Mouse (Mus musculus) fat pad, adult 2 months (tissue): ENCODE measurements around the gene Lpcat1.

ENCODE experiments used
- DNase-seq: peaks from one replicate; pipeline ENCODE4 v3.0.0-alpha.2; 2011; ENCODE audit warnings: low read depth, low spot score; ENCODE audit errors: extremely low read depth

Gene Lpcat1

DNA sequence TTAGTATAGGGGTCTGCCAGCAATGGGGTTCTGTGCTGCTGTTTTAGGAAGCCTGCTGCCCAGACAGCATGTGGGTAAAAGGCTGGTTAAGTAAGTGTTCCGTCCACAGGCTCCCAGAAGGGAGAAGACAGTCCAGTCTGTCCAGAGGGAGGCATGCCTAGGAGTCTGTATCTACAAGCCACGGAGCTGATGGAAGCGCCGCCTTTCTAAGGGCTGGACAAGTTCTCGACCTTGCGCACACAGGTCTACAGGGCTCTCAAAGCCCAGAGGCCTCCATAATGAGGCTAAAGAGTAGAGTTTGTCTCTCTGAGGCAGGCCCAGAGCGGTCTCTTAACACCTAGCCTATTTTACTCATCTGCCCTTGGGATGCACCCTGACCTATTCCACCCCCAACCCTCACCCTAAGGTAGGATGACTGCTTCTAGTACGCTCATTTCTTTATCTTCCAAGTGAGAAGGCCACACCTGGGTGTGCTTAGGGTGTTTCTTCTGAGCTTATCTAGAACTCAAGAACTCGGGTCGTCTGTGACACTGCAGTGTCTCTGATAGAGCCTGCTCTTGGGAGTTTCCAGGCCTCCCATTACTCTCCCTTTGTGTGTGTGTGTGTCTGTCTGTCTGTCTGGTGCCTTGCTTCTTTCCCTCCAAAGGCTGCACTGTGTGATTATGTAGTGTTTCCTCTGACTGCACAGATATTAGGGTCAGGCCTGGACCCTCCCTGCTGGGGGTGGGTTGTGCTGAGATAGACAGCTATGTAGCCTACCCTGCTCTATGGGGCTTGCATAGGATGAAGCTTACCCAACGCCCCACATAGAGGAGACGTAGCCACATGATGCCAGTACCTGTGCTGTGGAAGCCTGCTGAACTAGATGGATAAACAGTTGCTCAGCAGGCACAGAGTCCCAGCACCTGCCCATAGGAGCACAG lies 8.3 kb downstream of the Lpcat1 start:
- no peak for DNase-seq

DNA sequence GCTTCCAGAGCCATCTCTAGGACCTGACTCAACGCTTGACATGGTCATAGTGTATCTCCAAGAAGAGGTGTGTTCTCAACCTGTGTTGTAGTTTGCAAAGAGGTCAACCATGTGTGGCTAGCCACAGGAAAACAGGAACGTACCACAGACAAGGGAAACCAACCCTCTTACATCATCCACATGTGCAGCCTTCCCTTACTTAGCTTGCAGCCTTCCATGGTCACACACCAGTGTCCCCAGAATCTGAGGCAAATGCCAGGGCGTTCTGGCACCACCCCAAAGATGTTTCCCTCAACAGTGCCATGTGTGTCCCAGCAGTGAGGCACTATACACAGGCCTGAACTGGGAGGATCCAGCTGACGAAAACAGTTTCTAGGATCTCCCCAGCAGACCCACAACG lies 9.3 kb downstream of the Lpcat1 start:
- no peak for DNase-seq

DNA sequence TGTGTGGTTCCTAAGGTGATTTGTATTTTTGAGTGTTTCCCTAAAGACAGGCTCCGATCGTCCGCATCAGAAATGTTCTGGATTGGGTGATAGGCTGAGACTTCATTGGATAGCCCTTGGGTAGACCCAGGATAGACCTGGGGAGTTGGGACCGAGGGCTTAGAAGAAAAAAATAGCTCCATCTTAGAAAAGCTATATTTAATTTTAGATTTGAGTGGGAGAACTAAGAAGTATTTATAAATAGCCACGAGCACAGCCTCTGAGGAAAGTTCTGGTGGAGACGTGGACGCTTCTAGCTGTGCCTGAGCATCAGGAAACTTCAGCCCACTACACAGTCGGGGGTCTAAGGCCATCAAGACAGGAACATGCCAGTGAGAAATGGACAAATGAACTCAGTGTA lies 9.8 kb downstream of the Lpcat1 start:
- no peak for DNase-seq

DNA sequence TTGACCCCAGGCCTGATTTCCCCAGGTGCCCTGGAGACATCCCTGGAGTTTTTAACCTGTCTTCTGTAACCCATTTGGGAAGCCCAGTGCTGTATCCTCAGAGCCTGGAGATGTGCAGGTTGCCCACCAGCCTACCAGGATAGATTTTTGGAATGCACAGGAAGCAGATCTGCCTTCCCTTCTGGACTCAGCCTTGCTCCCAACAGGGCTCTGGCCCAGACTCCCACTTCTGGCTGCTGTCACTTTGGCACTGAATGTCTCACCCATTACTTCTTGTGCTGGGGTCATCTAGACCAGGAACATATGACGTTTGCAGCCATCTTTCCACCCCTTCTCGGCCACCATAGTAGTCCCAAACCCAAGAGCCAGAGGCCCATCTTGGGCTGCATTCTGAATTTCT lies 10.8 kb downstream of the Lpcat1 start:
- DNase-seq, result no peak

DNA sequence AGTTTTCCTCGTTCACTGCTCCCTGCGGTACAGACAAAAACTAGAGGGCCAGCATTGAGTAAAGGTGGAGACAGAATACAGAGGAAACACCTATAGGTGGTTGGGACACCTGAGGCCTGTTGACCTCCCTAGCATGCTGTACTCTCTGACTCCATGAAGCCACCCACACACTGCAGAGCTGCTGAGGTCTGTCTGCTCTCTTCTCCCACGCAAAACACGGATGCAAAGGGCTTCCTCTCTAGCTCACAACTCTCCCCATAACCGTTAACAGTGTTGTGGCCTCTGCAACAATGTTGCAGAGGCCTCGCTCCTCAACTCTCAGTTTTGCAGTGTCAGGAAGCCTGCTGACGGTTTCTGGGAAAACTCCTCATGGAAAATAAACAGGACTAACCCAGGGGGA lies 15.5 kb downstream of the Lpcat1 start:
- DNase-seq, result no peak

DNA sequence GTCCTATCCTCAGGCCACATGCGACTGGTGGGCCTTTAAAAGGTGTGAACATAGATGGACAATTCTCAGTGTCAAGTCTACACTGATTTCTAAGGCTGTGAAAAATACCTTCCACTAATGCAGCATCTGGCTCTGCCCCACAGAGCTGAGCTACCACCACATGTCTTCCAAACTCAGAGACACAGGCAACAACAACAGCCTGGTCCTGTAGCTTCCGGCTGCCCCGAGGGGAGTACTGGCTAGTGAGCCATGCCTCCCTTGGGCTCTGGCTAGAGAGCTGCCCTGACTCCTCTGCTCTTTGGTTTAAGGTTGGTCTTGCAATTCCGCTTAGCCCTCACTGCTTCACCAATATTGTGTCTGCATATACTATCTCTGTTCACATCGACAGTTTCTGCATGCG lies 16.3 kb downstream of the Lpcat1 start:
- DNase-seq, result no peak

DNA sequence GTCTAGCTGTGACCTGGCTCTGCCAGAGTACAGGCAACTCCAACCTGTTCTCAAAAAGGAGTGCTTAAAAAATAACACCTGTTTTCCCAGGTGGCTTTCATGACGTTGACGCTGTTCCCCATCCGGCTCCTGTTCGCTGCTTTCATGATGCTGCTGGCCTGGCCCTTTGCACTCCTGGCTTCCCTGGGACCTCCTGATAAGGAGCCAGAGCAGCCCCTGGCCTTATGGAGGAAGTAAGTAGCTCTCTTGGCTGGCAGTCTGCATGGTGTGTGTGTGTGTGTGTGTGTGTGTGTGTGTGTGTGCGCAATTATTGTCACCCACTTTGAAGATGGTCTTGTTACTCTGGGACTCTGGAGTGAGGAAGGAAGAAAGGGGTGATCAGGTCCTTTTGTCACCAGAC lies 17.2 kb downstream of the Lpcat1 start:
- no peak for DNase-seq

DNA sequence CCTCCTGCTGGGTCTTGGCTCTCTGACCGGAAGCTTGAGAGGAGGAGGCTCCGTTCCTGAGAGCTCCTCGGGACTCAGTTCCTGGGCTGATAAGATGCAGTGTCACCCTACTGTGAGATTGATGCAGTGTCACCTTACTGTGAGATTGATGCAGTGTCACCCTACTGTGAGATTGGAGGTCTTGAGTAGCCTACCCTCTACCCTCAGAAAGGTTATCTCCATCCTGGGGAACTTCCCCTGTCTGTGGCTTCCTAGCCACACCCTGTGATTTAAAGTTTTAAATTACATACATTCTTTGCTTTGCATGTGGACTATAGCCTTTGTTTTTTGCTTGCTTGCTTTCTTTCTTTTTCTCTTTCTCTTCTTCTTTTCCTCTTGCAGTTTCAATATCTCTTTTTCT lies 21.1 kb downstream of the Lpcat1 start:
- no peak for DNase-seq

DNA sequence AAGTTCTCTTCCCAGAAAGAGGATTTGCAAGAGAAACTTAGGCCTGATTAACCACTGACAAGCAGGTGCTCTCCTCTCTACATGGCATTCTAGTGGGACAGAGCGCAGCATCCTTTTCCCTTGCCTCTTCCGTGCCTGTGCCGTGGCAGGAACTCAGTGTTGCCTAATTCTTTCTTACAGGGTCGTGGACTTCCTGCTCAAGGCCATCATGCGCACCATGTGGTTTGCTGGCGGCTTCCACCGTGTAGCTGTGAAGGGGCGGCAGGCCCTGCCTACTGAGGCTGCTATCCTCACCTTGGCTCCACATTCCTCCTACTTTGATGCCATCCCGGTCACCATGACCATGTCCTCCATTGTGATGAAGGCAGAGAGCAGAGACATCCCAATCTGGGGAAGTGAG lies 21.7 kb downstream of the Lpcat1 start:
- no peak for DNase-seq

DNA sequence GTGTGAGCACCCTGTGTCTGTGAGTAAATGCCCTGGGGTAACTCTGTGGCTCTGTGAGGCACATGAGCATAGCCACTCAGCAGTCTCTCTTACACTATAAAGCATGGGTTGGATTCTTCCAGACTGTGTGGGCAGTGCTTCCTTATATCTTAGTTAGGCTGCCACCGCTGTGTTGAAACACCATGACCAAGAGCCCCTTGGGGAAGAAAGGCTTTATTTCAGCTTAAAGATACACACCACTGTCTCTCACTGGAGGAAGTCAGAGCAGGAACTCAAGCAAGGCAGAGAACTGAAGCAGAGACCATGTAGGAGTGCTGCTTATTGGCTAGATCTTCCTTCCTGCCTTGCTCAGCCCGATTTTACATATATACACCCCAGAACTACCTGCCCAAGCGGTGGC lies 23.0 kb downstream of the Lpcat1 start:
- peak; percentile 28 for DNase-seq

DNA sequence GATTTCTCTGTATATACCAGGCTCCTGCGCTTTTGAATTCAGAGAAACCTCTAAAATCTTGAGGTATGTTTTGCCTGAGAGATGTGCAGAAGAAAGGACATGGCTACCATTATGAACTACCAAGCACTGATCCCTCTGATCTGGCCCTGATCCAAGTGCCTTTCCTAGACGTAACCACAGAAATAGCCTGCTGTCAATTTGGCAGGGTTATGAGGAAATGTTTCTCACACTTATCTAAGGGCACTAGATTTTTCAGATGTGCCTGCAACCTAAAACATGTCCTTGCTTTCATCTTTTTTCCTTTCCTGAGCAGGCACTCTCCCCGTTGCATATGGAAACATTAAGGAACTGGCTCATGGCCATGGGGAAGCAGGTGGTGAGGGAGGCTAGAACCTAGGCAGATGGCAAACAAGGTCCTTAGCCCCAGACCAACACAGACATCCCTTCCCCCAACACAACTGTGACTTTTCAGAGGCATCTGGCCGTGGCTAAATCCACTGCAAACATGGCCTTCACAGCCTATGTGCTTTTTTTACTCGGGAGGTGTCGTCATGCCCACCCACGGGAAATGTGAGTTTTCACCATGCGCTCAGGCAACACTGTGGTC lies 23.7 kb downstream of the Lpcat1 start:
- DNase-seq, result no peak

DNA sequence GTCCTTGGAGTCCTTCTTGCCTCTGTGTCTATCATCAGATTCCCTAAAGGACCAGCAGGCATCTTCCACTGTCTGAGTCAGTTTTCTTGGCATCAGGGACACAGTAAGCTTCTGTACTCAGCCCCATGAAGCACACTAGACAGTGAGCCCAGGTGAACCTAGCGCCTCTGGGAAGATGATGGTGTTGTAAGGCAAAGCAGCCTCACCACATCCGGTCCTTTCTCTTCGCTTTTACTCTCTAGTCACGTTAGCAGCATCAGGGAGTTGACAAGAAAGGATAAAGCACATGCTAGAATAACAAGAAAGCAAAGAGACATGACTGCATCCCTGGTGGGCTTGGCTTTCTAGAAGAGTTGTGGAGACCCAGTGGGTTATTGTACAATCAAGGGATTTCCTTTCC lies 26.2 kb downstream of the Lpcat1 start:
- DNase-seq, result no peak

DNA sequence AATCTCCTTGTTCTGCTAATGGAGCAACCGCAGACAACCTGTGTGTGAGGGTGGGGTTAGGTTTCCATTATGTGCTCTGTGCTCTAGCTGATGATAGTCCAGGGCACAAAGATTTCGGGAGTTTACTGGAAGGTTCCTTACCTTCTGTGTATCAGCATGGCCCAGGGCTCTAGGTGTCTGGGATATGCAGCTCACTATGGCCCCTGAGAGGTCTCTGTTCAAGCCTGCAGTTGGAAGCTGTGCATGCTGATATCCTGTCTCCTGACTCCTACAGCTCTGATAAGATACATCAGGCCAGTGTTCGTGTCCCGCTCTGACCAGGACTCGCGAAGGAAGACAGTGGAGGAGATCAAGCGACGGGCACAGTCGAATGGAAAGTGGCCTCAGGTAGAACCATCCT lies 27.5 kb downstream of the Lpcat1 start:
- DNase-seq, result no peak

DNA sequence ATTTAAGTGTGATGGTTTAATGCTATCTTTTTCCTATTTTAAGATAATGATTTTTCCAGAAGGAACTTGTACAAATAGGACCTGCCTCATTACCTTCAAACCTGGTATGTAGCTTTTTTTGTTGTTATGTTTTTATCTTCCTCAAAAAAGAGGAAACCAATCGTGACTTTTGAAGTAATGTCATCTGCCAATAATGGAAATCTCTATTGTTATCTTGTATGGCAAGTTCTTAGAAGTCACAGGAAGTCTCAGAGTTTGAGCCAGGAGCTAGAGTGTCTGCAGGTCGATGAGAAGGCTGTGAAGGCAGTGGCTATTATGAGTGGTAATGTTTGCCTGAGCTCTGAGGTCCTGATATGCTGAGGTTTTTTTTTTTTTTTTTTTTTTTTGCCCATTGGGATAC lies 29.1 kb downstream of the Lpcat1 start:
- DNase-seq, result no peak

DNA sequence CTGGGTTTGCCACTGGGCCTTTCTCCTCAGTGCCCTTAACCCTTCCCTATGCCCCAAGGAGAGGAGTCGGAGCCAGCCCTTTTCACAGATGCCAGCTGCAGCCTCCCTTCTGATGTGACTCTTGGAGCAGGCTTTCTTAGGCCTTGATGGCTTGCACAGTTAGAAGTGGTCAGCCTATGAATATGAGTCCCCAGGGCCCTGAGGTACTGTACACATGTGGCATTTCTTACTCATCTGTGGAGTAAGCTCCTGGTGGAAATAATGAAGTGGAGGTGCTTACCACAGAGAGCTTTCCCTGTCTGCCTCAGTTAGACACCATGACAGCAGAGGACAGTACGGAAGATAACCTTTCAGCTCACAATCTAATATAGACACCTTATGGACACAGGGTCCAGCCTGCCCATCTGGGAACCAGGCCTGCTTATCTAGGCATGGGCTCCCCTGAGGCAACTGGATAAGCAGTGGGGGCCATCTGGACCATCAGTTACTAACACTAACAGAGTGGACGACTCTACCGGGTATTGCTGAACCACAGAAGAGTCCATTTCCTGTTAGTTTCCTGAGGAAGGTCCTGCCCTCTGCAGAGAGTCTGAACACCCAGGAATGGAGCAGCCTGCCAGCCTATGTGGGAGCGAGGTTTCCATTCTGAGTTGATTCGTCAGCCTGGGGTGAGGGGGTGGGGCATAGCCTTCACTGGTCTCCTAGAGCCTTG lies 33.1 kb downstream of the Lpcat1 start:
- no peak for DNase-seq

DNA sequence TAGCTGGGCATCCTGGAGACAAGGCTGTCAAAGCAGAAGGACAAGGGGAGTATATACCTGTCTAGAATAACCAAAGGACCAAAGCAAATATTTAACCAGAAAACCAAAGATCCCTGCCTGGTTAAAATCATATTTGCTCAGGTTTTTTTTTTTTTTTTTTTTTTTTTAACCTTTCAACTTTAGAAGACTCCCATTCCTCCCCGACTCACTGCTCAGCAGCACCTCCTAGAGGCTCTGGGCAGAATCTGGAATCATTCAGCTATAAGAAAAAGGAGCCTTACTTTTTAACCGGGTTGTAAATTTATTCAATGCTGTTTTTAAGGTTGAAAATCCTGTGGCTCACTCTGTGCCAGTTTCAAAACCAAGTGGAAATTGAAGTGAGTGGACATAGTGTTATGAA lies 35.7 kb downstream of the Lpcat1 start:
- DNase-seq, result no peak

DNA sequence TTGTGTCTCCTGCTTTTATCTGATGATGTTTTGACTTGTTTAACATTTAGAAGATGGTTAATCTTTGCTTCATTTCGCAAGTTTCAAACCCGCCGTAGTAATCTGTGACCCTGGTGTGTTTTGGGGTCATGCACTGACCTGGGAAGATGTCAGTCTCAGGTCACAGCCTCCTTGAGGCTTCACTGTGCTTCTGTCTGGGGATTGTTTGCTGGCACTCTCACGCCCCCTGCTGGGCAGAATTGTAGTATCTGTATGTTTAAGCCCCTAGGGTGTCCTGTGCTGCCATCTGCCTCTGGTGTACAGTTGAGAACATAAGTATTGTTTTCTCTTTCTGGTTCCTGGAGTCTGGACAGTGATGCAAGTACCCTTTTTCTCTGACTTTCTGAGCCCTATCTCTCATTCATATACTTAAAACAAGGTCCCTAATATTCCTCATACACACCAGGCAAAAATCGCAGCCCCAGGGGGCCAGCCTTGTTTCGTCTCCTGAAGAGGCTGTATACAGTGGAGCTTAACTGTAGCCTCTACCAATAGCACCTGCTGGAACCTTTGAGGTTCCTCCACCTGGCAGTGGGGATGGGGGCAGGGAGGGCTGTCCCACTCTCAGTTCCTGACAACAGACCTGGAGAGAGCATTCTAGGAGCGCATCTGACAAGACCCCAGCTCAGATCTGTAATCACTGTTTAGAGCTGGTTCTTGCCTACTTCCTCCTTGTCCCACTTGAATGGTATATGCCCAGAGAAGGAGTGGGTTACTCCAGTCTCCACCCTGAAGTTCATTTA lies 38.9 kb downstream of the Lpcat1 start:
- DNase-seq, result no peak

DNA sequence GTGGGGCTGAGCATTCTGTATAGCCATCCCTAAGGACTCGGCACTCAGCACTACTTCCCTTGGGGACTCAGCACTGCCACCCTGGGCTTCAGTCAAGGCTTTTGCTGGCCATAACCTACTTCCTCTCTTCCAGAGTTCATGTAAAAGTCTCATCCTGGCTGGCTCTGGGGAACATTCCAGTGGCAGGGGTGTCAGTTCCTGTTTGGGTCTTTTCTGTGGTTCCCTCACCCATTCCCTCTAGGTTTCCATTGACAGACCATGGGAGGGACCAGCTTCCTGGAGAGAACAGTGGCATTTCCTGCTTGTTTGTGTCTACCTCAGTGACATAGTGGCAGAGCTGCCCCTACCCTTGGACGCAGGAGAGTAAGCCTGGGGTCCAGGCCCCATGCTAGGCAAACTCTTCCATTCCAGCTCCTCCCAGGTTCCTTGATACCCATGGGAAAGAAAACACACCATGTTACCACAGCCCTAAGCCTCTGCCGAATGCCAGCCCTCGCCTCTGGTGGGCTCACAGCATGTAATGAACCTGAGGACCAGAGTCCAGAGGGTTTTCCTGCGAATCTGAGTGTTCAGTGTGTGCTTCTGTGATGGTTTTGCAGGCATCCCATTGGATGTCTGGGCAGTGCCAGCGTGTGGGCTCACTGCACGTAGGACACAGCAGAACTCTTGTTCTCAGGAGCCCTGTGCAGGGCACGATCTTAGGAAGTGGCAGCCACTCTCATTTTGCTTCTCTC lies 42.0 kb downstream of the Lpcat1 start:
- no peak for DNase-seq

DNA sequence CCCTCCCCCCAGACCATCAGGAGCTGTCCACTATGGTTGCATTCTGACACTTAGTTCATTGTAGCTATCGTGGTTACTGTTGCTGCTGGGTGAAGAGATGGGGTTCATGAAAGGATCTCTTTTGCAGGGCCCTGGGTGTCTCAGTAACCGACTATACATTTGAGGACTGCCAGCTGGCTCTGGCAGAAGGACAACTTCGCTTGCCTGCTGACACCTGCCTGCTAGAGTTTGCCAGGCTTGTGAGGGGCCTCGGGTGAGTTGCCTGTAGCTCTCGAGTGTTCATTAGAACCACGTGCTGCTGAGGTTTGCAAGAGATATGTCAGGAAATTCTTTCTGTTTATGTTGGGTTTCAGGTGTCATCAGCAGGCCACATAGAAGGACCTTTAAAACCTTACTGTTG lies 42.9 kb downstream of the Lpcat1 start:
- no peak for DNase-seq

DNA sequence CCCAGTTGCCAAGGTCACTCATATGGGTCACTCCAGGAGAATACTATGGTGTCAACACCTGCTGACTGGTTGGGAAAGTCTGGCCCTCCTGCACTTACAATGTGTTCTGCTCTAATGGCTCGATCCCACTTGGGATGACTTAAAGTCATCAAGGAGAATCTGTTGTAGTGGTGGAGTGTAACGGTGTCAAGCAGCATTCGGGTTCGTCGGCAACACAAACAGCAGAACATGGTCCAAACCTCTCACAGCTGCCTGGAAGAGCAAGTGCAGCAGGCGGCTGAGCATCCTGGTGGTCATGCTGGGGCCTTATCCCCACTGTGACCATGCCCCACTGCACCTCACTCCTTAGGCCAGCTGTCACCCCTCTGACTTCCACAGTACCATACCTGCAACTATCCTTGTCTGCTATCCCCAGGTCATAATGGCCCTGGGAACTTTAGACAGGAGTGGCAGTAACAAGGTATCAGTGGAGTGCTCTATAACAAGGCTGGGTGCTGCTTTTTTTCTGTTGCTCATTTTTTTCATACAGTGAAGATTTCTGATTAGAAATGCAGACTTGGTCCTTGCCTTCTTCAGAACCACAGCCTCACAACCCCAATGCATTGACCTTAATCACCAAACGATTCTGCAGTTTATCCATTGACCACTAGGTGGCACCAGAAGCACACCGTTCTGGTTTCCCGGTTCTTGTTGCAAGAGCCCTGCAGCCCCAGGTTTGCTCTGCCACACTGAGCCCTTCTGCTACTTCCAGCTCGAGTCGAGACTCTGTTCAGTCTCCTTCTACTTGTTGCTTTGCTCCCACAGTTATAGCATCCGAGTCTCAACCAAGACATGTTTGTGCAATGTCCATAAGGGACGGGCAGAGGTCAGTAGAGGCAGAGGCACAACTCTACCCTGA lies 46.0 kb downstream of the Lpcat1 start:
- no peak for DNase-seq
